Mouse (Mus musculus): ENCODE results near the gene Gm17359. TPM values are rescaled to one million over a fixed set of nuclear protein-coding genes. Genes with fewer than 3 reads are reported as not detected.
A peak's percentile ranks its signal among the peaks of the same experiment; 100 is the strongest.

The Gm17359 gene
- polyA plus RNA-seq, 2 experiments = not detected

- no peak overlapping the region for H3K27ac ChIP-seq
- no peak overlapping the region for H3K9ac ChIP-seq (replicated peaks)
- no peaks in the 10 kb centered on the region for H3K27me3 ChIP-seq (ENCODE audit: control insufficient read depth, insufficient read depth, low read length)
- H3K4me2 ChIP-seq (ENCODE audit: low read depth) = no peak overlapping the region
- no peak overlapping the region for H3K4me3 ChIP-seq (ENCODE audit: insufficient read depth in 1 of 2, low read depth in 2 of 2, low read length in 2 of 2)
- H3K9me3 ChIP-seq (ENCODE audit: control insufficient read depth, low read length) = no peaks in the 10 kb centered on the region
- DNase-seq (ENCODE audit: low read depth in 3 of 3, low spot score in 3 of 3) (no peak), ATAC-seq (ENCODE audit: insufficient read depth) (no peak)
- H3K36me3 ChIP-seq (replicated peaks; ENCODE audit: control insufficient read depth, insufficient read depth, low read depth) = no peaks in the 10 kb centered on the region
- 40% methylated on average over 10 of the region's 10 CpGs for WGBS (ENCODE audit: insufficient replicate concordance)
- TF ChIP-seq EP300 (IDR thresholded peaks at IDR 0.05; ENCODE audit: low read depth) = no peak
- TF ChIP-seq CTCF (IDR thresholded peaks at IDR 0.05; ENCODE audit: low read depth) = no peak
- H3K4me1 ChIP-seq (replicated peaks; ENCODE audit: control insufficient read depth in 2 of 2, insufficient read depth in 2 of 2, low read length in 1 of 2) = no peaks in the 10 kb centered on the region
Observed at GRCm38 (mm10) chr3:79324697-79325526, 11.5 kb upstream of the Gm17359 start.

GRCm38 (mm10) chr3:79329691-79330315 lies 6.7 kb upstream of the Gm17359 start:
- no peak overlapping the region for H3K27ac ChIP-seq
- WGBS (ENCODE audit: insufficient replicate concordance) = 38% methylated on average over 8 of the region's 8 CpGs
- H3K4me2 ChIP-seq (ENCODE audit: low read depth) = no peak overlapping the region
- no peaks in the 10 kb centered on the region for H3K27me3 ChIP-seq (ENCODE audit: control insufficient read depth, insufficient read depth, low read length)
- no peaks in the 10 kb centered on the region for H3K9me3 ChIP-seq (ENCODE audit: control insufficient read depth, low read length)
- no peak for DNase-seq (ENCODE audit: low read depth in 3 of 3, low spot score in 3 of 3)
- TF ChIP-seq EP300 (IDR thresholded peaks at IDR 0.05; ENCODE audit: low read depth) (no peak), CTCF (IDR thresholded peaks at IDR 0.05; ENCODE audit: low read depth) (no peak)
- no peak overlapping the region for H3K4me3 ChIP-seq (ENCODE audit: insufficient read depth in 1 of 2, low read depth in 2 of 2, low read length in 2 of 2)
- no peak overlapping the region for H3K9ac ChIP-seq (replicated peaks)
- peaks cover 0 to 5% of the 10 kb centered on the region in 2 experiments; a peak in 2 of 4 replicates for H3K4me1 ChIP-seq (replicated peaks; ENCODE audit: control insufficient read depth in 2 of 2, insufficient read depth in 2 of 2, low read length in 1 of 2)
- ATAC-seq (ENCODE audit: insufficient read depth) = no peak
- H3K36me3 ChIP-seq (replicated peaks; ENCODE audit: control insufficient read depth, insufficient read depth, low read depth) = no peaks in the 10 kb centered on the region

- Histone ChIP-seq H3K27me3 (ENCODE audit: control insufficient read depth, insufficient read depth, low read length) (no peaks in the 10 kb centered on the region), H3K27ac (no peak overlapping the region), H3K36me3 (replicated peaks; ENCODE audit: control insufficient read depth, insufficient read depth, low read depth) (no peaks in the 10 kb centered on the region), H3K9ac (replicated peaks) (no peak overlapping the region), H3K9me3 (ENCODE audit: control insufficient read depth, low read length) (no peaks in the 10 kb centered on the region), H3K4me3 (ENCODE audit: insufficient read depth in 1 of 2, low read depth in 2 of 2, low read length in 2 of 2) (no peak overlapping the region), H3K4me1 (replicated peaks; ENCODE audit: control insufficient read depth in 2 of 2, insufficient read depth in 2 of 2, low read length in 1 of 2) (peaks cover 0 to 5% of the 10 kb centered on the region in 2 experiments; a peak in 2 of 4 replicates), H3K4me2 (ENCODE audit: low read depth) (no peak overlapping the region)
- ATAC-seq (ENCODE audit: insufficient read depth) (no peak), DNase-seq (ENCODE audit: low read depth in 3 of 3, low spot score in 3 of 3) (no peak)
- no peak for TF ChIP-seq CTCF (IDR thresholded peaks at IDR 0.05; ENCODE audit: low read depth)
- no peak for TF ChIP-seq EP300 (IDR thresholded peaks at IDR 0.05; ENCODE audit: low read depth)
- WGBS (ENCODE audit: insufficient replicate concordance) = 82% methylated on average over 7 of the region's 7 CpGs
Observed at GRCm38 (mm10) chr3:79333051-79333450, 3.4 kb upstream of the Gm17359 start.

GRCm38 (mm10) chr3:79333643-79334200 lies 2.7 kb upstream of the Gm17359 start:
- TF ChIP-seq EP300 (IDR thresholded peaks at IDR 0.05; ENCODE audit: low read depth) = no peak
- no peak for TF ChIP-seq CTCF (IDR thresholded peaks at IDR 0.05; ENCODE audit: low read depth)
- Histone ChIP-seq H3K9me3 (ENCODE audit: control insufficient read depth, low read length) (no peaks in the 10 kb centered on the region), H3K4me2 (ENCODE audit: low read depth) (no peak overlapping the region), H3K36me3 (replicated peaks; ENCODE audit: control insufficient read depth, insufficient read depth, low read depth) (no peaks in the 10 kb centered on the region), H3K27ac (no peak overlapping the region), H3K4me1 (replicated peaks; ENCODE audit: control insufficient read depth in 2 of 2, insufficient read depth in 2 of 2, low read length in 1 of 2) (peaks cover 0 to 5% of the 10 kb centered on the region in 2 experiments; a peak in 2 of 4 replicates), H3K9ac (replicated peaks) (no peak overlapping the region), H3K4me3 (ENCODE audit: insufficient read depth in 1 of 2, low read depth in 2 of 2, low read length in 2 of 2) (no peak overlapping the region), H3K27me3 (ENCODE audit: control insufficient read depth, insufficient read depth, low read length) (no peaks in the 10 kb centered on the region)
- ATAC-seq (ENCODE audit: insufficient read depth) (0 out of 2 replicates have a peak, but pooled peaks have one; percentile 3), DNase-seq (ENCODE audit: low read depth in 3 of 3, low spot score in 3 of 3) (peak in 2 of 3 experiments; percentile 4 to 10)
- 45% methylated on average over 8 of the region's 8 CpGs for WGBS (ENCODE audit: insufficient replicate concordance)

GRCm38 (mm10) chr3:79340737-79341136 lies 4.3 kb downstream of the Gm17359 start:
- ATAC-seq (ENCODE audit: insufficient read depth) = no peak

More at GRCm38 (mm10) chr3:79340737-79341136, 4.3 kb downstream of the Gm17359 start:
- H3K4me1 ChIP-seq (replicated peaks; ENCODE audit: control insufficient read depth in 2 of 2, insufficient read depth in 2 of 2, low read length in 1 of 2) = 0 out of 4 replicates have a peak, but pooled peaks cover 0 to 2% of the 10 kb centered on the region in 2 experiments
- 35% methylated on average over 3 of the region's 3 CpGs for WGBS (ENCODE audit: insufficient replicate concordance)
- no peaks in the 10 kb centered on the region for H3K9me3 ChIP-seq (ENCODE audit: control insufficient read depth, low read length)
- H3K4me3 ChIP-seq (ENCODE audit: insufficient read depth in 1 of 2, low read depth in 2 of 2, low read length in 2 of 2) = no peak overlapping the region
- DNase-seq (ENCODE audit: low read depth in 3 of 3, low spot score in 3 of 3) = no peak
- TF ChIP-seq CTCF (IDR thresholded peaks at IDR 0.05; ENCODE audit: low read depth) (no peak), EP300 (IDR thresholded peaks at IDR 0.05; ENCODE audit: low read depth) (no peak)
- H3K36me3 ChIP-seq (replicated peaks; ENCODE audit: control insufficient read depth, insufficient read depth, low read depth) = no peaks in the 10 kb centered on the region
- H3K9ac ChIP-seq (replicated peaks) = no peak overlapping the region
- H3K27ac ChIP-seq = no peak overlapping the region
- no peak overlapping the region for H3K4me2 ChIP-seq (ENCODE audit: low read depth)
- no peaks in the 10 kb centered on the region for H3K27me3 ChIP-seq (ENCODE audit: control insufficient read depth, insufficient read depth, low read length)

Measured in liver, embryonic 14.5 days (tissue).